Mouse (Mus musculus) spleen, adult 2 months (tissue): Measurements from ENCODE around the gene Stub1. TPM values are rescaled to one million over a fixed set of nuclear protein-coding genes. Genes with fewer than 3 reads are reported as not detected.

ENCODE experiments used
- DNase-seq, 2 experiments: peaks; one replicate each; pipeline versions ENCODE4 v3.0.0 to v3.0.0-alpha.2; 2012 to 2021; ENCODE audit warnings: low spot score in 2 of 2, low read depth in 1 of 2
- H3K27ac ChIP-seq: fragments of 200-500 bp; 2 replicates; pipeline ENCODE4 v1.5.1; 2012; ENCODE audit warnings: low read length, inconsistent platforms; ENCODE audit not compliant: insufficient read depth
- H3K27me3 ChIP-seq: fragments of 200-500 bp; 2 replicates; pipeline ENCODE4 v1.6.1; 2012; ENCODE audit warnings: mild to moderate bottlenecking, moderate library complexity, low read length, inconsistent platforms; ENCODE audit not compliant: control insufficient read depth, insufficient read depth
- H3K36me3 ChIP-seq: fragments of 200-500 bp; 2 replicates; pipeline ENCODE4 v1.6.1; 2012; ENCODE audit warnings: mild to moderate bottlenecking, low read length, inconsistent platforms; ENCODE audit not compliant: control insufficient read depth, insufficient read depth
- H3K4me1 ChIP-seq: fragments of 200-500 bp; 2 replicates; pipeline ENCODE4 v1.6.1; 2011; ENCODE audit warnings: inconsistent platforms; ENCODE audit not compliant: control insufficient read depth, insufficient read depth, insufficient read length
- H3K4me3 ChIP-seq: fragments of 200-500 bp; 2 replicates; pipeline ENCODE4 v1.5.1; 2011; ENCODE audit warnings: mild to moderate bottlenecking, inconsistent platforms; ENCODE audit not compliant: insufficient read depth, insufficient read length; ENCODE audit errors: extremely low read depth
- CTCF ChIP-seq: fragments of 200-500 bp; IDR thresholded peaks from 2 replicates; pipeline ENCODE4 v1.5.1; 2011; ENCODE audit warnings: mild to moderate bottlenecking, inconsistent platforms; ENCODE audit not compliant: insufficient read depth, insufficient read length, insufficient replicate concordance; ENCODE audit errors: extremely low read depth
- POLR2A ChIP-seq: fragments of 200-500 bp; IDR thresholded peaks from 2 replicates; pipeline ENCODE4 v1.6.1; 2011; ENCODE audit warnings: low read depth, low read length, inconsistent platforms
- WGBS: fragments of 180-500 bp; shearing (Covaris S2); methylation state at CpG from one replicate; pipeline ENCODE4 v1.1.7; 2018; 5-methylcytosine and 5-hydroxymethylcytosine counted together
- polyA plus RNA-seq: library from polyadenylated mRNA; depleted of rRNA; stranded (reverse); fragments of >200 nt; gene quantifications from 2 replicates; pipeline ENCODE4 v1.2.3, GENCODE M21; 2012

The Stub1 gene
- polyA plus RNA-seq, 1 experiment, result 85.4 TPM

- no peak for TF ChIP-seq POLR2A
- TF ChIP-seq CTCF, result no peak
- H3K27ac ChIP-seq, result peak overlapping the region; percentile 80; the same call in 1 of the 2 replicates
- no peaks in the 10 kb centered on the region for H3K27me3 ChIP-seq
- H3K4me1 ChIP-seq, result peaks cover 25% of the 10 kb centered on the region; the same call in 1 of the 2 replicates
- H3K36me3 ChIP-seq, result peaks cover 12% of the 10 kb centered on the region
- no peak for DNase-seq
- WGBS, result 54% methylated on average over 21 of the region's 21 CpGs
- H3K4me3 ChIP-seq, result peak overlapping the region; percentile 89
Observed at GRCm38 (mm10) chr17:25831451-25832281, 1.5 kb downstream of the Stub1 start.

- TF ChIP-seq POLR2A (no peak), CTCF (no peak)
- WGBS, result 91% methylated on average over 14 of the region's 14 CpGs
- Histone ChIP-seq H3K27me3 (no peaks in the 10 kb centered on the region), H3K4me1 (peaks cover 25% of the 10 kb centered on the region; the same call in 1 of the 2 replicates), H3K27ac (no peak overlapping the region), H3K36me3 (peaks cover 16% of the 10 kb centered on the region), H3K4me3 (no peak overlapping the region)
- DNase-seq, result no peak
Observed at GRCm38 (mm10) chr17:25830806-25831431, 2.3 kb downstream of the Stub1 start.

GRCm38 (mm10) chr17:25830200-25830753 lies 2.9 kb downstream of the Stub1 start:
- H3K36me3 ChIP-seq, result peaks cover 16% of the 10 kb centered on the region
- DNase-seq, result no peak
- no peak overlapping the region for H3K4me3 ChIP-seq
- H3K27me3 ChIP-seq, result no peaks in the 10 kb centered on the region
- H3K27ac ChIP-seq, result no peak overlapping the region
- peaks cover 25% of the 10 kb centered on the region; the same call in 1 of the 2 replicates for H3K4me1 ChIP-seq
- WGBS, result 92% methylated on average over 4 of the region's 4 CpGs
- no peak for TF ChIP-seq CTCF
- TF ChIP-seq POLR2A, result no peak

GRCm38 (mm10) chr17:25829558-25830017 lies 3.6 kb downstream of the Stub1 start:
- DNase-seq, result no peak
- WGBS, result 52% methylated on average over 8 of the region's 8 CpGs
- Histone ChIP-seq H3K27me3 (no peaks in the 10 kb centered on the region), H3K4me3 (peak overlapping the region; percentile 66; the same call in 1 of the 2 replicates), H3K36me3 (peaks cover 16% of the 10 kb centered on the region), H3K4me1 (peaks cover 25% of the 10 kb centered on the region; the same call in 1 of the 2 replicates), H3K27ac (no peak overlapping the region)
- TF ChIP-seq POLR2A (no peak), CTCF (no peak)

GRCm38 (mm10) chr17:25828712-25829557 lies 4.3 kb downstream of the Stub1 start, which contains the start of gene Jmjd8:
Gene Jmjd8 (plus strand): TSS chr17:25828867.
- TF ChIP-seq CTCF (peak; percentile 23; the same call in 1 of the 2 replicates), POLR2A (peak; percentile 56; the same call in 1 of the 2 replicates)
- Histone ChIP-seq H3K27ac (peak within 1 kb of the TSS; percentile 64), H3K36me3 (peaks cover 16% of the 10 kb centered on the region), H3K27me3 (no peaks in the 10 kb centered on the region), H3K4me3 (peak within 1 kb of the TSS; percentile 66), H3K4me1 (peaks cover 29% of the 10 kb centered on the region)
- DNase-seq, result peak; percentile 52 to 68
- WGBS, result 2% methylated on average over 32 of the region's 32 CpGs

- no peak for DNase-seq
- H3K36me3 ChIP-seq, result peaks cover 16% of the 10 kb centered on the region
- H3K27me3 ChIP-seq, result no peaks in the 10 kb centered on the region
- WGBS, result 87% methylated on average over 8 of the region's 8 CpGs
- H3K4me3 ChIP-seq, result peak overlapping the region; percentile 66; the same call in 1 of the 2 replicates
- peaks cover 29% of the 10 kb centered on the region for H3K4me1 ChIP-seq
- TF ChIP-seq CTCF (no peak), POLR2A (no peak)
- H3K27ac ChIP-seq, result peak overlapping the region; percentile 7; the same call in 1 of the 2 replicates
Observed at GRCm38 (mm10) chr17:25828223-25828594, 5.0 kb downstream of the Stub1 start.
